Mouse (Mus musculus) heart, postnatal 0 days (tissue): Measurements from ENCODE around the gene Slc25a25.

Experiments
- CTCF ChIP-seq: IDR thresholded peaks from 2 replicates; pipeline ENCODE4 v1.5.1; 2016; ENCODE audit warnings: antibody characterized with exemption, control low read depth, low read depth
- EP300 ChIP-seq: IDR thresholded peaks from 2 replicates; pipeline ENCODE4 v1.6.1; 2016; ENCODE audit warnings: antibody characterized with exemption, low read depth

DNA sequence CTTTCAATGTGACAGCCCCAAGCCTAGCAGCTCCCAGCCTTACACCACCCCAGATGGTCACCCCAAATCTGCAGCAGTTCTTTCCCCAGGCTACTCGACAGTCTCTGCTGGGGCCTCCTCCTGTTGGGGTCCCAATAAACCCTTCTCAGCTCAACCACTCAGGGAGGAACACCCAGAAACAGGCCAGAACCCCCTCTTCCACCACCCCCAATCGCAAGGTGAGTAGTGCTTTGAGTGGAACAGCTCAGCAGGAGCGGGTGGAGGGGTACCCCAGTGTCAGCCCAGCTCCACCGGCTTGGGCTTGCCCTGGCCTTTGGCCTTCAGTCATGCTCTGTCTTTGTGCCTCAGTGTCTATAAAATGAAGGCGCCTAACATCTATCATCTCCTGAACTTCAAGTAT lies 83.9 kb downstream of the Slc25a25 start:
- no peak for TF ChIP-seq CTCF
- TF ChIP-seq EP300: no peak
